Mouse (Mus musculus): ENCODE results near the gene Tcf7l1. TPM values are rescaled to one million over a fixed set of nuclear protein-coding genes. Genes with fewer than 3 reads are reported as not detected.

Gene Tcf7l1
- polyA plus RNA-seq, 1 experiment from 2014 or later: 8.8 TPM

- POLR2A ChIA-PET: no interaction called here
- in situ Hi-C loops (cut with MboI; ENCODE audit: low pct_unique_long_range_greater_than_20kb): no loop called here
- DNase-seq (ENCODE audit: low read depth, low spot score) (no peak), ATAC-seq (no peak)
- CTCF ChIA-PET: interaction anchor here (1.1 to 1.2 kb wide), 2 partner anchors 9 to 18 kb away, joined by 3 to 5 read pairs; no protein-coding TSS in a partner anchor
- no peaks in the 10 kb centered on the region for H3K27me3 ChIP-seq
- no peak for TF ChIP-seq CTCF (IDR thresholded peaks at IDR 0.05)
Measured at GRCm38 (mm10) chr6:72619734-72620532, 169.1 kb downstream of the Tcf7l1 start.

GRCm38 (mm10) chr6:72616643-72617288 lies 172.3 kb downstream of the Tcf7l1 start, which contains the start of gene Tgoln1:
TSS of gene Tgoln1 (minus strand) at chr6:72617000.
- CTCF ChIA-PET: no interaction called here
- no peak for TF ChIP-seq CTCF (IDR thresholded peaks at IDR 0.05)
- no peaks in the 10 kb centered on the region for H3K27me3 ChIP-seq
- in situ Hi-C loops (cut with MboI; ENCODE audit: low pct_unique_long_range_greater_than_20kb): no loop called here
- DNase-seq (ENCODE audit: low read depth, low spot score) (no peak), ATAC-seq (peak; percentile 85)
- POLR2A ChIA-PET: interaction anchor here (1.4 to 1.8 kb wide), 2 partner anchors 14 to 19 kb away, joined by 3 to 5 read pairs; partner anchors contain the start of genes Elmod3 and Retsat

- no peak for DNase-seq (ENCODE audit: low read depth, low spot score)
Measured at GRCm38 (mm10) chr6:72615561-72616375, 173.3 kb downstream of the Tcf7l1 start.

GRCm38 (mm10) chr6:72615151-72615550 lies 173.9 kb downstream of the Tcf7l1 start:
- no peak for TF ChIP-seq CTCF (IDR thresholded peaks at IDR 0.05)
- CTCF ChIA-PET: interaction anchor here (1.3 kb wide), 1 partner anchor 14 kb away, joined by 3 read pairs; no protein-coding TSS in a partner anchor
- DNase-seq (ENCODE audit: low read depth, low spot score): no peak
- no peaks in the 10 kb centered on the region for H3K27me3 ChIP-seq
- no peak for ATAC-seq
- in situ Hi-C loops (cut with MboI; ENCODE audit: low pct_unique_long_range_greater_than_20kb): no loop called here
- POLR2A ChIA-PET: interaction anchor here (1.0 to 1.8 kb wide), 3 partner anchors 13 to 17 kb away, joined by 3 to 5 read pairs (median 4); partner anchors contain the start of genes Elmod3 and Retsat

More at GRCm38 (mm10) chr6:72615561-72616375, 173.3 kb downstream of the Tcf7l1 start:
- CTCF ChIA-PET: interaction anchor here (1.3 kb wide), 1 partner anchor 14 kb away, joined by 3 read pairs; no protein-coding TSS in a partner anchor
- H3K27me3 ChIP-seq: no peaks in the 10 kb centered on the region
- POLR2A ChIA-PET: interaction anchor here (1.0 to 1.8 kb wide), 3 partner anchors 13 to 18 kb away, joined by 3 to 5 read pairs (median 4); partner anchors contain the start of genes Elmod3 and Retsat
- TF ChIP-seq CTCF (IDR thresholded peaks at IDR 0.05): no peak
- ATAC-seq: no peak
- in situ Hi-C loops (cut with MboI; ENCODE audit: low pct_unique_long_range_greater_than_20kb): no loop called here

- TF ChIP-seq CTCF (IDR thresholded peaks at IDR 0.05): no peak
- no peak for DNase-seq (ENCODE audit: low read depth, low spot score)
- ChIA-PET CTCF (interaction anchor here (1.0 to 3.1 kb wide), 4 partner anchors 9 to 26 kb away, joined by 3 to 8 read pairs (median 4); no protein-coding TSS in a partner anchor), POLR2A (no interaction called here)
- no peaks in the 10 kb centered on the region for H3K27me3 ChIP-seq
- ATAC-seq: no peak
- in situ Hi-C loops (cut with MboI; ENCODE audit: low pct_unique_long_range_greater_than_20kb): no loop called here
Measured at GRCm38 (mm10) chr6:72610261-72610660, 178.8 kb downstream of the Tcf7l1 start.

- CTCF ChIA-PET: interaction anchor here (2.0 to 3.1 kb wide), 2 partner anchors 10 to 28 kb away, joined by 8 to 9 read pairs; partner anchors contain the start of genes Elmod3 and Retsat
- POLR2A ChIA-PET: interaction anchor here (1.9 kb wide), 1 partner anchor 10 kb away, joined by 8 read pairs; the partner anchor contains the start of genes Elmod3 and Retsat
- ATAC-seq: no peak
- no peaks in the 10 kb centered on the region for H3K27me3 ChIP-seq
- in situ Hi-C loops (cut with MboI; ENCODE audit: low pct_unique_long_range_greater_than_20kb): no loop called here
- TF ChIP-seq CTCF (IDR thresholded peaks at IDR 0.05): no peak
- DNase-seq (ENCODE audit: low read depth, low spot score): no peak
Measured at GRCm38 (mm10) chr6:72608662-72609184, 180.3 kb downstream of the Tcf7l1 start.

- ATAC-seq: no peak
- in situ Hi-C loops (cut with MboI; ENCODE audit: low pct_unique_long_range_greater_than_20kb): no loop called here
- no peaks in the 10 kb centered on the region for H3K27me3 ChIP-seq
- DNase-seq (ENCODE audit: low read depth, low spot score): no peak
- TF ChIP-seq CTCF (IDR thresholded peaks at IDR 0.05): no peak
- ChIA-PET POLR2A (interaction anchor here (1.9 kb wide), 1 partner anchor 9 kb away, joined by 8 read pairs; the partner anchor contains the start of genes Elmod3 and Retsat), CTCF (interaction anchor here (0.7 to 3.1 kb wide), 3 partner anchors 9 to 133 kb away, joined by 3 to 9 read pairs (median 8); partner anchors contain the start of genes Elmod3 and Retsat)
Measured at GRCm38 (mm10) chr6:72607676-72608075, 181.4 kb downstream of the Tcf7l1 start.

- no peaks in the 10 kb centered on the region for H3K27me3 ChIP-seq
- DNase-seq (ENCODE audit: low read depth, low spot score) (no peak), ATAC-seq (no peak)
- no peak for TF ChIP-seq CTCF (IDR thresholded peaks at IDR 0.05)
- CTCF ChIA-PET: no interaction called here
- in situ Hi-C loops (cut with MboI; ENCODE audit: low pct_unique_long_range_greater_than_20kb): no loop called here
- POLR2A ChIA-PET: interaction anchor here (1.9 kb wide), 1 partner anchor 9 kb away, joined by 8 read pairs; the partner anchor contains the start of genes Elmod3 and Retsat
Measured at GRCm38 (mm10) chr6:72607060-72607459, 182.0 kb downstream of the Tcf7l1 start.

GRCm38 (mm10) chr6:72604066-72604465 lies 185.0 kb downstream of the Tcf7l1 start:
- POLR2A ChIA-PET: no interaction called here
- ATAC-seq (no peak), DNase-seq (ENCODE audit: low read depth, low spot score) (no peak)
- H3K27me3 ChIP-seq: no peaks in the 10 kb centered on the region
- no peak for TF ChIP-seq CTCF (IDR thresholded peaks at IDR 0.05)
- in situ Hi-C loops (cut with MboI; ENCODE audit: low pct_unique_long_range_greater_than_20kb): no loop called here
- CTCF ChIA-PET: interaction anchor here (1.5 kb wide), 1 partner anchor 37 kb away, joined by 3 read pairs; no protein-coding TSS in a partner anchor
